ENCODE assay signal across 8 mouse cellular contexts in the genomic region with DNA sequence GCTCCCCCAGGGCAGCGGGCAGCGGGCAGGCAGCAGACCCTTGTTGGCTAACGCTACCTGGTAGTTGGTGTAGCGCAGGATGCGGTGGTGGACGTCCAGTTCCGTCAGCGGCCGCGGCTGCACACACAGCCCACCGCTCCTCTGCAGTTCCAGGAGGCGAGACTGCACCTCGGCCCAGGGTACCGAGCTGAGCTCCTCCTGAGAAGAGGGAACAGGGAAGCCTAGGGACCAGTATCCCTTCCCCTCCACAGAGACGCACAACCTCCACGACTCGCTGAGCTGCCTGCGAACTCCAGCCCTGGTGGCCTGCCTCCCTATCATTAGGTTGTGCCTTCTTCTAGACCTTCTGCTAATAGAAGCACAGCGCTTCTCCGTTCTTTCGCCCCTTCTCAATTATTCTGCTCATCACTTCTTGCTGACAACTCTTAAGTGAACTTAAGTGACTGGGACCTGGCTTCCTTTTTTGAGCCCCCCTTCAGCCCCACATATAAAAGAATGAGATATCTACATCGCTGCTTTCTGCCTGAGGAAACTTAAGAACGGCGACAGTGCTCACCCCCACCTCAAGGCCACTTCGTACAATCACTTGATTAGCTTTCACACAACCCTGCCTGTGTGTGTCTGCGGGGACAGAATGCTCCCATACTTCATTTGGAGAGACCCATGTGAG. TPM values are rescaled to one million over a fixed set of nuclear protein-coding genes. Genes with fewer than 3 reads are reported as not detected.
DNase-seq lines count a peak whose midpoint lies in the region; ATAC-seq and TF ChIP-seq lines count a peak whose summit lies in the region.

No protein-coding gene starts in this region.

- H3K9ac ChIP-seq in limb, embryonic 15.5 days: peak overlapping the region; percentile 44

- H3K4me1 ChIP-seq in erythroblast, embryonic 14.5 days (ENCODE audit: control insufficient read depth): peaks cover 44% of the 10 kb centered on the region
- H3K4me1 ChIP-seq in thymus, adult 2 months (replicated peaks; ENCODE audit: control insufficient read depth, insufficient read depth, low read length): peaks cover 40% of the 10 kb centered on the region
- peaks cover 32% of the 10 kb centered on the region for H3K4me1 ChIP-seq in limb, embryonic 15.5 days

- H3K27ac ChIP-seq in thymus, adult 2 months (ENCODE audit: control insufficient read depth, insufficient read depth, low read length): no peak overlapping the region
- H3K27ac ChIP-seq in limb, embryonic 15.5 days: no peak overlapping the region

- ATAC-seq in erythroblast, adult 5-6 weeks (replicated peaks; ENCODE audit: low FRiP score, poor library complexity, severe bottlenecking): no peak
- no peak for ATAC-seq in limb, embryonic 15.5 days (ENCODE audit: insufficient number of reproducible peaks, low FRiP score, low TSS enrichment, low read depth)

- peak overlapping the region; percentile 44 for H3K4me3 ChIP-seq in erythroblast, embryonic 14.5 days (replicated peaks)
- peak overlapping the region; percentile 61 for H3K4me3 ChIP-seq in thymus, adult 2 months (ENCODE audit: control insufficient read depth, insufficient read depth, low read length)
- H3K4me3 ChIP-seq in limb, embryonic 15.5 days: peak overlapping the region; percentile 48

- no peaks in the 10 kb centered on the region for H3K36me3 ChIP-seq in erythroblast, embryonic 14.5 days (ENCODE audit: control insufficient read depth)
- H3K36me3 ChIP-seq in thymus, adult 2 months (ENCODE audit: control insufficient read depth, insufficient read depth, low read length): no peaks in the 10 kb centered on the region
- no peaks in the 10 kb centered on the region for H3K36me3 ChIP-seq in limb, embryonic 15.5 days

- H3K27me3 ChIP-seq in erythroblast, embryonic 14.5 days (ENCODE audit: control insufficient read depth): peaks cover 44% of the 10 kb centered on the region
- H3K27me3 ChIP-seq in thymus, adult 2 months (ENCODE audit: control insufficient read depth, insufficient read depth, low read length): no peaks in the 10 kb centered on the region
- peaks cover 37% of the 10 kb centered on the region for H3K27me3 ChIP-seq in limb, embryonic 15.5 days

- TF ChIP-seq CTCF in thymus, adult 2 months (IDR thresholded peaks at IDR 0.05; ENCODE audit: borderline replicate concordance, control insufficient read depth, extremely low read depth, insufficient read depth, low read length, poor library complexity): no peak

- WGBS in thymus, adult 2 months: 30% methylated on average over 26 of the region's 26 CpGs
- WGBS in limb, embryonic 15.5 days: 27% methylated on average over 26 of the region's 26 CpGs

- no peak for DNase-seq in thymus, adult 2 months
- DNase-seq in thymus, postnatal 14 days: no peak
- no peak for DNase-seq in urinary bladder, adult 2 months (ENCODE audit: low spot score)
- no peak for DNase-seq in adrenal gland, postnatal 14 days
- DNase-seq in right cerebral cortex, postnatal 10 days (ENCODE audit: low spot score in 2 of 2): no peak

- no peaks in the 10 kb centered on the region for H3K9me3 ChIP-seq in erythroblast, embryonic 14.5 days (ENCODE audit: control insufficient read depth, low read length)
- no peaks in the 10 kb centered on the region for H3K9me3 ChIP-seq in limb, embryonic 15.5 days

- no peak for TF ChIP-seq POLR2A in thymus, adult 2 months (IDR thresholded peaks at IDR 0.05; ENCODE audit: control insufficient read depth, extremely low read depth, insufficient read depth, low read length, poor library complexity)

- peak overlapping the region; percentile 100 for H3K4me2 ChIP-seq in limb, embryonic 15.5 days

RNA-seq across cellular contexts. Expression of a gene that starts 3.6 kb away (rescaled TPM):
- 0.02 and 0.05 TPM in 2 replicates for polyA plus RNA-seq in erythroblast, embryonic 14.5 days (2012)
- not detected in 2 replicates for total RNA-seq in erythroblast, adult 5-6 weeks (2015; ENCODE audit: low replicate concordance)
- total RNA-seq in erythroblast, adult 5-6 weeks (2017; ENCODE audit: low replicate concordance): not detected in 2 replicates
- 6.8 and 8.1 TPM in 2 replicates for polyA plus RNA-seq in thymus, adult 2 months (2012; rRNA removed)
- polyA plus RNA-seq in limb, embryonic 15.5 days (2015; fragmentation: Nextera tagmentation; extraction: Ambion mirVana): 2.0 and 2.8 TPM in 2 replicates
- polyA plus RNA-seq in urinary bladder, adult 2 months (2012; rRNA removed): 3.1 and 5.1 TPM in 2 replicates
- 0.41 and 0.60 TPM in 2 replicates for total RNA-seq in adrenal gland, postnatal 14 days (2021)

RNA-seq across cellular contexts. Expression of a gene that starts 5.1 kb away (rescaled TPM):
- polyA plus RNA-seq in erythroblast, embryonic 14.5 days (2012): 1.7 and 2.2 TPM in 2 replicates
- total RNA-seq in erythroblast, adult 5-6 weeks (2015; ENCODE audit: low replicate concordance): 11.3 and 22.7 TPM in 2 replicates
- 2.9 and 5.5 TPM in 2 replicates for total RNA-seq in erythroblast, adult 5-6 weeks (2017; ENCODE audit: low replicate concordance)
- 78.2 and 85.0 TPM in 2 replicates for polyA plus RNA-seq in thymus, adult 2 months (2012; rRNA removed)
- polyA plus RNA-seq in limb, embryonic 15.5 days (2015; fragmentation: Nextera tagmentation; extraction: Ambion mirVana): 38.9 and 46.5 TPM in 2 replicates
- polyA plus RNA-seq in urinary bladder, adult 2 months (2012; rRNA removed): 24.8 and 28.8 TPM in 2 replicates
- 80.9 and 92.2 TPM in 2 replicates for total RNA-seq in adrenal gland, postnatal 14 days (2021)

RNA-seq across cellular contexts. Expression of a gene that starts 23.8 kb away (rescaled TPM):
- 0.02 and 0.03 TPM in 2 replicates for polyA plus RNA-seq in erythroblast, embryonic 14.5 days (2012)
- total RNA-seq in erythroblast, adult 5-6 weeks (2015; ENCODE audit: low replicate concordance): not detected in 2 replicates
- not detected in 2 replicates for total RNA-seq in erythroblast, adult 5-6 weeks (2017; ENCODE audit: low replicate concordance)
- polyA plus RNA-seq in thymus, adult 2 months (2012; rRNA removed): 3.7 and 5.7 TPM in 2 replicates
- polyA plus RNA-seq in limb, embryonic 15.5 days (2015; fragmentation: Nextera tagmentation; extraction: Ambion mirVana): 7.5 and 8.0 TPM in 2 replicates
- polyA plus RNA-seq in urinary bladder, adult 2 months (2012; rRNA removed): 7.3 and 8.3 TPM in 2 replicates
- 16.8 and 18.3 TPM in 2 replicates for total RNA-seq in adrenal gland, postnatal 14 days (2021)

RNA-seq across cellular contexts. Expression of a gene that starts 24.8 kb away (rescaled TPM):
- not detected in 2 replicates for polyA plus RNA-seq in erythroblast, embryonic 14.5 days (2012)
- total RNA-seq in erythroblast, adult 5-6 weeks (2015; ENCODE audit: low replicate concordance): not detected in 2 replicates
- total RNA-seq in erythroblast, adult 5-6 weeks (2017; ENCODE audit: low replicate concordance): 1.3 TPM in 1 of 2 replicates, not detected in the other
- 2.1 and 2.6 TPM in 2 replicates for polyA plus RNA-seq in thymus, adult 2 months (2012; rRNA removed)
- polyA plus RNA-seq in limb, embryonic 15.5 days (2015; fragmentation: Nextera tagmentation; extraction: Ambion mirVana): 0.24 and 0.73 TPM in 2 replicates
- polyA plus RNA-seq in urinary bladder, adult 2 months (2012; rRNA removed): 0.29 and 0.50 TPM in 2 replicates
- 1.1 TPM in 1 of 2 replicates, not detected in the other for total RNA-seq in adrenal gland, postnatal 14 days (2021)

RNA-seq across cellular contexts. Expression of a gene that starts 34.9 kb away (rescaled TPM):
- 0.40 and 0.67 TPM in 2 replicates for polyA plus RNA-seq in erythroblast, embryonic 14.5 days (2012)
- 0.58 and 4.2 TPM in 2 replicates for total RNA-seq in erythroblast, adult 5-6 weeks (2015; ENCODE audit: low replicate concordance)
- 2.5 and 3.5 TPM in 2 replicates for total RNA-seq in erythroblast, adult 5-6 weeks (2017; ENCODE audit: low replicate concordance)
- 62.3 and 87.0 TPM in 2 replicates for polyA plus RNA-seq in thymus, adult 2 months (2012; rRNA removed)
- 48.6 and 54.9 TPM in 2 replicates for polyA plus RNA-seq in limb, embryonic 15.5 days (2015; fragmentation: Nextera tagmentation; extraction: Ambion mirVana)
- 61.4 and 77.8 TPM in 2 replicates for polyA plus RNA-seq in urinary bladder, adult 2 months (2012; rRNA removed)
- 38.5 and 38.7 TPM in 2 replicates for total RNA-seq in adrenal gland, postnatal 14 days (2021)
